Mouse (Mus musculus) spleen, postnatal 4 days (tissue): Measurements from ENCODE around the gene 1700061G19Rik.
"Not testable (repeated sequence)": the region's sequence is repeated elsewhere in the genome, so short reads cannot be mapped to it uniquely, and the experiment has no call there.

Experiments used
- DNase-seq, 2 experiments: peaks; one replicate each; pipeline ENCODE4 v3.0.0; 2022; ENCODE audit warnings: low spot score in 2 of 2

Gene 1700061G19Rik

GRCm38 (mm10) chr17:56871767-56872166 lies 3.5 kb upstream of the 1700061G19Rik start:
- DNase-seq, result no peak

GRCm38 (mm10) chr17:56872512-56872911 lies 2.8 kb upstream of the 1700061G19Rik start:
- no peak for DNase-seq

GRCm38 (mm10) chr17:56874237-56874636 lies 1.0 kb upstream of the 1700061G19Rik start, which contains the start of gene Acsbg2:
Gene Acsbg2, minus strand, starts transcription at chr17:56874447.
- DNase-seq, result no peak

- no peak for DNase-seq
These were observed 1.2 kb downstream of the 1700061G19Rik start for GRCm38 (mm10) chr17:56876465-56876864.

GRCm38 (mm10) chr17:56876981-56877380 lies 1.7 kb downstream of the 1700061G19Rik start:
- DNase-seq, result no peak

GRCm38 (mm10) chr17:56877426-56877825 lies 2.1 kb downstream of the 1700061G19Rik start:
- no peak for DNase-seq

GRCm38 (mm10) chr17:56883612-56884011 lies 8.3 kb downstream of the 1700061G19Rik start:
- DNase-seq, result no peak

- no peak for DNase-seq
These were observed 9.1 kb downstream of the 1700061G19Rik start for GRCm38 (mm10) chr17:56884331-56884730.

GRCm38 (mm10) chr17:56884809-56885208 lies 9.5 kb downstream of the 1700061G19Rik start:
- no peak for DNase-seq

GRCm38 (mm10) chr17:56888050-56888449 lies 12.8 kb downstream of the 1700061G19Rik start:
- DNase-seq, result no peak

- no peak for DNase-seq
These were observed 14.7 kb downstream of the 1700061G19Rik start for GRCm38 (mm10) chr17:56890018-56890417.

GRCm38 (mm10) chr17:56895368-56895918 lies 20.2 kb downstream of the 1700061G19Rik start:
- DNase-seq, result no peak

- no peak for DNase-seq
These were observed 21.3 kb downstream of the 1700061G19Rik start for GRCm38 (mm10) chr17:56896513-56897129.

- DNase-seq, result peak; percentile 78 to 90
These were observed 22.4 kb downstream of the 1700061G19Rik start for GRCm38 (mm10) chr17:56897630-56898195.

- no peak for DNase-seq
These were observed 27.4 kb downstream of the 1700061G19Rik start for GRCm38 (mm10) chr17:56902698-56903097.

GRCm38 (mm10) chr17:56906166-56906565 lies 30.9 kb downstream of the 1700061G19Rik start:
- no peak for DNase-seq

GRCm38 (mm10) chr17:56907096-56907495 lies 31.8 kb downstream of the 1700061G19Rik start:
- DNase-seq, result no peak

- DNase-seq, result no peak
These were observed 32.6 kb downstream of the 1700061G19Rik start for GRCm38 (mm10) chr17:56907887-56908286.

- not testable (repeated sequence) for DNase-seq
These were observed 34.5 kb downstream of the 1700061G19Rik start for GRCm38 (mm10) chr17:56909764-56910163.

- DNase-seq, result no peak
These were observed 37.7 kb downstream of the 1700061G19Rik start for GRCm38 (mm10) chr17:56913023-56913422.

- no peak for DNase-seq
These were observed 38.2 kb downstream of the 1700061G19Rik start for GRCm38 (mm10) chr17:56913444-56913843.

GRCm38 (mm10) chr17:56917166-56917565 lies 41.9 kb downstream of the 1700061G19Rik start:
- no peak for DNase-seq

- DNase-seq, result no peak
These were observed 44.4 kb downstream of the 1700061G19Rik start for GRCm38 (mm10) chr17:56919725-56920124.
